Mouse (Mus musculus): ENCODE measurements around the gene Mapk8. TPM values are rescaled to one million over a fixed set of nuclear protein-coding genes. Genes with fewer than 3 reads are reported as not detected.

The Mapk8 gene
- total and polyA plus RNA-seq, 2 experiments from 2014 or later: 34.7 to 193 TPM

- peak overlapping the region; percentile 41 for H3K4me3 ChIP-seq (ENCODE audit: low read depth, low read length)
- no peaks in the 10 kb centered on the region for H3K36me3 ChIP-seq (ENCODE audit: insufficient read depth)
- DNase-seq (no peak), ATAC-seq (peak; percentile 32; the same call in 1 of the 2 replicates)
- WGBS: 3% methylated on average over 38 of the region's 42 CpGs
- H3K27me3 ChIP-seq (ENCODE audit: insufficient read depth, low read length): peaks cover 16% of the 10 kb centered on the region
- H3K4me2 ChIP-seq (ENCODE audit: low read depth): peak overlapping the region; percentile 83
- peak overlapping the region; percentile 58 for H3K9ac ChIP-seq
- no peak for TF ChIP-seq CTCF (IDR thresholded peaks at IDR 0.05; ENCODE audit: low read depth)
- no peaks in the 10 kb centered on the region for H3K9me3 ChIP-seq (ENCODE audit: low read length)
- no peaks in the 10 kb centered on the region; the same call in 1 of the 2 replicates for H3K4me1 ChIP-seq (ENCODE audit: insufficient read depth)
- no peak overlapping the region for H3K27ac ChIP-seq (ENCODE audit: low read depth, low read length)
These were observed 95.9 kb downstream of the Mapk8 start for GRCm38 (mm10) chr14:33351019-33351418.

GRCm38 (mm10) chr14:33348146-33348545 is 98.8 kb downstream of the Mapk8 start:
- Histone ChIP-seq H3K4me2 (ENCODE audit: low read depth) (no peak overlapping the region), H3K36me3 (ENCODE audit: insufficient read depth) (no peaks in the 10 kb centered on the region), H3K4me1 (ENCODE audit: insufficient read depth) (no peaks in the 10 kb centered on the region; the same call in 1 of the 2 replicates), H3K27me3 (ENCODE audit: insufficient read depth, low read length) (peaks cover 16% of the 10 kb centered on the region), H3K4me3 (ENCODE audit: low read depth, low read length) (no peak overlapping the region), H3K27ac (ENCODE audit: low read depth, low read length) (no peak overlapping the region), H3K9ac (no peak overlapping the region), H3K9me3 (ENCODE audit: low read length) (no peaks in the 10 kb centered on the region)
- DNase-seq (no peak), ATAC-seq (no peak)
- TF ChIP-seq CTCF (IDR thresholded peaks at IDR 0.05; ENCODE audit: low read depth): no peak
- 82% methylated on average over 1 of the region's 1 CpGs for WGBS

- Histone ChIP-seq H3K27ac (ENCODE audit: low read depth, low read length) (no peak overlapping the region), H3K4me1 (ENCODE audit: insufficient read depth) (no peaks in the 10 kb centered on the region; the same call in 1 of the 2 replicates), H3K9me3 (ENCODE audit: low read length) (no peaks in the 10 kb centered on the region), H3K4me3 (ENCODE audit: low read depth, low read length) (no peak overlapping the region), H3K4me2 (ENCODE audit: low read depth) (no peak overlapping the region), H3K36me3 (ENCODE audit: insufficient read depth) (no peaks in the 10 kb centered on the region), H3K27me3 (ENCODE audit: insufficient read depth, low read length) (peaks cover 16% of the 10 kb centered on the region), H3K9ac (no peak overlapping the region)
- DNase-seq (no peak), ATAC-seq (no peak)
- WGBS: 52% methylated on average over 4 of the region's 4 CpGs
- no peak for TF ChIP-seq CTCF (IDR thresholded peaks at IDR 0.05; ENCODE audit: low read depth)
These were observed 99.2 kb downstream of the Mapk8 start for GRCm38 (mm10) chr14:33347738-33348137.

- H3K9me3 ChIP-seq (ENCODE audit: low read length): no peaks in the 10 kb centered on the region
- no peak overlapping the region for H3K4me3 ChIP-seq (ENCODE audit: low read depth, low read length)
- no peaks in the 10 kb centered on the region; the same call in 1 of the 2 replicates for H3K4me1 ChIP-seq (ENCODE audit: insufficient read depth)
- 72% methylated on average over 6 of the region's 6 CpGs for WGBS
- no peak for ATAC-seq
- TF ChIP-seq CTCF (IDR thresholded peaks at IDR 0.05; ENCODE audit: low read depth): no peak
- peaks cover 8% of the 10 kb centered on the region for H3K27me3 ChIP-seq (ENCODE audit: insufficient read depth, low read length)
- H3K9ac ChIP-seq: no peak overlapping the region
- no peaks in the 10 kb centered on the region for H3K36me3 ChIP-seq (ENCODE audit: insufficient read depth)
- H3K27ac ChIP-seq (ENCODE audit: low read depth, low read length): no peak overlapping the region
- H3K4me2 ChIP-seq (ENCODE audit: low read depth): no peak overlapping the region
- DNase-seq: no peak
These were observed 100.4 kb downstream of the Mapk8 start for GRCm38 (mm10) chr14:33346546-33346945.

- DNase-seq (no peak), ATAC-seq (no peak)
- H3K27me3 ChIP-seq (ENCODE audit: insufficient read depth, low read length): no peaks in the 10 kb centered on the region
- no peak overlapping the region for H3K4me2 ChIP-seq (ENCODE audit: low read depth)
- H3K4me3 ChIP-seq (ENCODE audit: low read depth, low read length): no peak overlapping the region
- H3K9me3 ChIP-seq (ENCODE audit: low read length): no peaks in the 10 kb centered on the region
- no peak for TF ChIP-seq CTCF (IDR thresholded peaks at IDR 0.05; ENCODE audit: low read depth)
- H3K36me3 ChIP-seq (ENCODE audit: insufficient read depth): no peaks in the 10 kb centered on the region
- 87% methylated on average over 14 of the region's 14 CpGs for WGBS
- no peak overlapping the region for H3K9ac ChIP-seq
- H3K4me1 ChIP-seq (ENCODE audit: insufficient read depth): no peaks in the 10 kb centered on the region
- no peak overlapping the region for H3K27ac ChIP-seq (ENCODE audit: low read depth, low read length)
These were observed 103.7 kb downstream of the Mapk8 start for GRCm38 (mm10) chr14:33343131-33343725.

GRCm38 (mm10) chr14:33338684-33339083 is 108.3 kb downstream of the Mapk8 start:
- ATAC-seq: 0 out of 2 replicates have a peak, but pooled peaks have one; percentile 43
- H3K9me3 ChIP-seq (ENCODE audit: low read length): no peaks in the 10 kb centered on the region
- 0 out of 2 replicates have a peak, but pooled peaks have one; percentile 44 for TF ChIP-seq CTCF (IDR thresholded peaks at IDR 0.05; ENCODE audit: low read depth)
- H3K27ac ChIP-seq (ENCODE audit: low read depth, low read length): no peak overlapping the region
- no peaks in the 10 kb centered on the region for H3K4me1 ChIP-seq (ENCODE audit: insufficient read depth)
- 72% methylated on average over 5 of the region's 5 CpGs for WGBS
- no peak overlapping the region for H3K9ac ChIP-seq
- no peak overlapping the region for H3K4me3 ChIP-seq (ENCODE audit: low read depth, low read length)
- no peak overlapping the region for H3K4me2 ChIP-seq (ENCODE audit: low read depth)
- H3K27me3 ChIP-seq (ENCODE audit: insufficient read depth, low read length): no peaks in the 10 kb centered on the region
- no peaks in the 10 kb centered on the region for H3K36me3 ChIP-seq (ENCODE audit: insufficient read depth)
- DNase-seq: no peak

GRCm38 (mm10) chr14:33335733-33336132 is 111.2 kb downstream of the Mapk8 start:
- Histone ChIP-seq H3K4me3 (ENCODE audit: low read depth, low read length) (no peak overlapping the region), H3K36me3 (ENCODE audit: insufficient read depth) (no peaks in the 10 kb centered on the region), H3K4me2 (ENCODE audit: low read depth) (no peak overlapping the region), H3K9me3 (ENCODE audit: low read length) (no peaks in the 10 kb centered on the region), H3K9ac (no peak overlapping the region), H3K27me3 (ENCODE audit: insufficient read depth, low read length) (no peaks in the 10 kb centered on the region), H3K27ac (ENCODE audit: low read depth, low read length) (no peak overlapping the region), H3K4me1 (ENCODE audit: insufficient read depth) (no peaks in the 10 kb centered on the region)
- no peak for TF ChIP-seq CTCF (IDR thresholded peaks at IDR 0.05; ENCODE audit: low read depth)
- WGBS: 77% methylated on average over 6 of the region's 6 CpGs
- no peak for DNase-seq
- ATAC-seq: no peak
